Mouse (Mus musculus): ENCODE results near the gene Far1. TPM values are rescaled to one million over a fixed set of nuclear protein-coding genes. Genes with fewer than 3 reads are reported as not detected.

The Far1 gene
- total RNA-seq (2023) = 100 to 1,000 TPM; 138 to 148 TPM

GRCm38 (mm10) chr7:113513286-113513962 is at the start of gene Far1:
Gene Far1, plus strand, starts transcription at chr7:113513834.

Other genes starting within 250 kb of the Far1 start
- 10 to 100 TPM; 19.0 to 21.4 TPM for gene Btbd10, start 144.4 kb upstream of the Far1 start, total RNA-seq (2023)
- not detected for gene Pth, start 125.3 kb upstream of the Far1 start, total RNA-seq (2023)

Data from monocyte, adult 59 days (primary cell).